Mouse (Mus musculus): ENCODE measurements at regions not wholly inside any gene's neighbourhood (a gene's known extent, or its start where the extent isn't known, plus 50 kb on each side); places are given as distances from the start of the nearest gene placed in this dataset.

GRCm38 (mm10) chr5:4398087-4398486 lies 205.9 kb downstream of the Mterf1b start:
- Histone ChIP-seq H3K4me3 (ENCODE audit: low read length) (no peak overlapping the region), H3K4me1 (ENCODE audit: insufficient read depth, low read length) (no peaks in the 10 kb centered on the region), H3K27ac (no peak overlapping the region), H3K9ac (replicated peaks; ENCODE audit: low read length) (no peak overlapping the region), H3K36me3 (ENCODE audit: insufficient read depth, low read length) (no peaks in the 10 kb centered on the region), H3K27me3 (ENCODE audit: insufficient read depth, low read length) (no peaks in the 10 kb centered on the region), H3K4me2 (ENCODE audit: low read depth, low read length) (no peak overlapping the region), H3K9me3 (ENCODE audit: low read length) (no peaks in the 10 kb centered on the region)
- ATAC-seq, result no peak
- no peak for DNase-seq (ENCODE audit: low spot score)
- no peak for TF ChIP-seq CTCF (IDR thresholded peaks at IDR 0.05; ENCODE audit: low read depth)

- peak; percentile 56 for ATAC-seq
Measured at GRCm38 (mm10) chr5:4417761-4418160, 225.6 kb downstream of the Mterf1b start.

More at GRCm38 (mm10) chr5:4417761-4418160, 225.6 kb downstream of the Mterf1b start:
- H3K27me3 ChIP-seq (ENCODE audit: insufficient read depth, low read length), result no peaks in the 10 kb centered on the region
- WGBS, result 51% methylated on average over 1 of the region's 1 CpGs
- no peaks in the 10 kb centered on the region for H3K9me3 ChIP-seq (ENCODE audit: low read length)
- H3K4me1 ChIP-seq (ENCODE audit: insufficient read depth, low read length), result no peaks in the 10 kb centered on the region
- no peaks in the 10 kb centered on the region for H3K36me3 ChIP-seq (ENCODE audit: insufficient read depth, low read length)
- H3K9ac ChIP-seq (replicated peaks; ENCODE audit: low read length), result no peak overlapping the region
- TF ChIP-seq CTCF (IDR thresholded peaks at IDR 0.05; ENCODE audit: low read depth), result no peak
- H3K4me2 ChIP-seq (ENCODE audit: low read depth, low read length), result no peak overlapping the region
- no peak overlapping the region for H3K27ac ChIP-seq
- peak; percentile 32 for DNase-seq (ENCODE audit: low spot score)
- H3K4me3 ChIP-seq (ENCODE audit: low read length), result no peak overlapping the region
